In the genomic region with DNA sequence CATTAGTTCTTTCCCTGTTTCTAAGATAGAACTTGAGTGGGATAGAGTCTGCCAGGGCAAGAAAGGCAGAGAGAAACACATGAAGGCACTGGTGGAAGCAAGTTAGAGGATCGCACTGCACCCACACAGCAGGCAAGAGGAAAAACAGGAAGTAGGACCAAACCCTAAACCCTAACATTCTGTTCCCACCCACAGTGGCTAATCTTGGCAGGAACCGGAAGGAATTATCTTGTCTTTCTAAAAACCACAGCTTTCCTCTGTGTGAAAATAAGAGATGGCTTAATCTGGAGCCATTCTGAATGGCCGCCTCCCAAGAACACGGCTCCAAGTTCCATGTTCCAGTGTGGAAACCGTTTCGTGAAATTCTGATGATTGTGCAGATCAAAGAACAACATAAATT, we compare ENCODE assay signal across 25 mouse cellular contexts.
DNase-seq lines count a peak whose midpoint lies in the region; ATAC-seq and TF ChIP-seq lines count a peak whose summit lies in the region.
"Had no signal": no experiment of that assay in that cellular context is flagged by ENCODE, and none has a peak within 500 bp of the region (broad histone marks: within the 10 kb centered on the region; RNA-seq: fewer than 3 reads in every experiment).

No protein-coding gene starts in this region.

- no peaks in the 10 kb centered on the region for H3K79me2 ChIP-seq in MEL (ENCODE audit: control insufficient read depth, insufficient read depth, low read length, poor library complexity)

- H3K9ac ChIP-seq in MEL (ENCODE audit: control insufficient read depth, low read depth, low read length, poor library complexity, severe bottlenecking) = no peak overlapping the region
- no peak overlapping the region for H3K9ac ChIP-seq in forebrain, postnatal 0 days
- H3K9ac ChIP-seq: embryonic facial prominence, embryonic 12.5 days; forebrain, embryonic 13.5 days; forebrain, embryonic 15.5 days had no signal

- peak; percentile 78 for ATAC-seq in frontal cortex, adult (ENCODE audit: low TSS enrichment)
- peak; percentile 22; the same call in 1 of the 2 replicates for ATAC-seq in granulocyte monocyte progenitor cell, adult 5-6 weeks (replicated peaks; ENCODE audit: poor library complexity, severe bottlenecking)
- no peak for ATAC-seq in forebrain, postnatal 0 days
- ATAC-seq: CD4-positive, CD25-positive, alpha-beta regulatory T cell, adult 4 months; forebrain, embryonic 13.5 days; forebrain, embryonic 15.5 days; Patski had no signal

- H3K27ac ChIP-seq in MEL (ENCODE audit: control insufficient read depth, low read depth, low read length) = no peak overlapping the region
- no peak overlapping the region for H3K27ac ChIP-seq in left cerebral cortex, adult 2 months
- no peak overlapping the region for H3K27ac ChIP-seq in forebrain, postnatal 0 days (ENCODE audit: low read depth, low read length)
- H3K27ac ChIP-seq: embryonic facial prominence, embryonic 10.5 days; embryonic facial prominence, embryonic 12.5 days; forebrain, embryonic 13.5 days; forebrain, embryonic 15.5 days had no signal

- 93% methylated on average over 6 of the region's 6 CpGs for WGBS in forebrain, postnatal 0 days

- intact Hi-C loops in left cerebral cortex, adult 2 months (cut with DNase I) = no loop called here

- peak; percentile 48 to 55; a peak in 3 of 4 replicates for TF ChIP-seq EP300 in MEL (IDR thresholded peaks at IDR 0.05; ENCODE audit: low read depth in 1 of 2, low read length in 2 of 2)

- no peak for TF ChIP-seq CTCF in MEL (IDR thresholded peaks at IDR 0.05 in 2 of 3, conservative IDR thresholded peaks at IDR 0.05 in 1 of 3; ENCODE audit: control insufficient read depth in 1 of 3, insufficient read depth in 1 of 3, low read depth in 2 of 3, low read length in 3 of 3, poor library complexity in 1 of 3, severe bottlenecking in 1 of 3)
- no peak for TF ChIP-seq CTCF in left cerebral cortex, adult 2 months (IDR thresholded peaks at IDR 0.05)
- no peak for TF ChIP-seq CTCF in forebrain, postnatal 0 days (IDR thresholded peaks at IDR 0.05; ENCODE audit: low read depth)

- TF ChIP-seq POLR2A in MEL (IDR thresholded peaks at IDR 0.05; ENCODE audit: control insufficient read depth in 1 of 2, insufficient read depth in 1 of 2, low read depth in 1 of 2, low read length in 2 of 2, poor library complexity in 1 of 2) = no peak

- H3K4me3 ChIP-seq in MEL (ENCODE audit: control insufficient read depth in 1 of 2, insufficient read depth in 1 of 2, low read depth in 2 of 2, low read length in 2 of 2) = no peak overlapping the region
- H3K4me3 ChIP-seq in left cerebral cortex, adult 2 months = no peak overlapping the region
- no peak overlapping the region for H3K4me3 ChIP-seq in forebrain, postnatal 0 days (ENCODE audit: low read depth, low read length)
- H3K4me3 ChIP-seq: embryonic facial prominence, embryonic 10.5 days; embryonic facial prominence, embryonic 12.5 days; forebrain, embryonic 13.5 days; forebrain, embryonic 15.5 days had no signal

- H3K36me3 ChIP-seq in MEL (ENCODE audit: control insufficient read depth in 1 of 2, insufficient read depth in 2 of 2, low read length in 2 of 2) = peaks cover 0 to 3% of the 10 kb centered on the region in 2 experiments; a peak in 2 of 4 replicates
- no peaks in the 10 kb centered on the region for H3K36me3 ChIP-seq in forebrain, postnatal 0 days (ENCODE audit: insufficient read depth)
- H3K36me3 ChIP-seq: embryonic facial prominence, embryonic 10.5 days; embryonic facial prominence, embryonic 12.5 days; forebrain, embryonic 15.5 days; G1E had no signal

- no peak for DNase-seq in frontal cortex, adult 2 months (ENCODE audit: extremely low spot score in 1 of 2, low spot score in 1 of 2)
- DNase-seq in MEL (ENCODE audit: low read depth, low spot score) (peak; percentile 64), R1 (ENCODE audit: low read depth, low spot score) (peak; percentile 13)
- DNase-seq in left cerebral cortex, adult 2 months (ENCODE audit: extremely low spot score in 1 of 2, low spot score in 2 of 2) = no peak
- no peak for DNase-seq in forebrain, postnatal 0 days
- no peak for DNase-seq in heart, adult 18-20 months
- DNase-seq: adrenal gland, adult 2 months; adrenal gland, postnatal 10 days; adrenal gland, postnatal 25 days; B cell, adult 2 months; cerebellum, adult 11-12 months; cerebellum, adult 2 months; cerebellum, adult 9-10 months; cerebellum, postnatal 10 days; cerebellum, postnatal 25 days had no signal

- no peaks in the 10 kb centered on the region for H3K4me1 ChIP-seq in MEL (ENCODE audit: control insufficient read depth in 1 of 2, insufficient read depth in 2 of 2, low read length in 2 of 2)
- peaks cover 5% of the 10 kb centered on the region; the same call in 1 of the 2 replicates for H3K4me1 ChIP-seq in forebrain, postnatal 0 days (ENCODE audit: insufficient read depth)
- H3K4me1 ChIP-seq: embryonic facial prominence, embryonic 10.5 days; embryonic facial prominence, embryonic 12.5 days; forebrain, embryonic 15.5 days had no signal

- H3K4me2 ChIP-seq in forebrain, postnatal 0 days (ENCODE audit: low read depth) = no peak overlapping the region
- H3K4me2 ChIP-seq: embryonic facial prominence, embryonic 12.5 days; forebrain, embryonic 13.5 days; forebrain, embryonic 15.5 days had no signal

- H3K27me3 ChIP-seq in MEL (ENCODE audit: control insufficient read depth in 1 of 2, insufficient read depth in 2 of 2, low read length in 2 of 2) = no peaks in the 10 kb centered on the region
- no peaks in the 10 kb centered on the region for H3K27me3 ChIP-seq in forebrain, postnatal 0 days (ENCODE audit: insufficient read depth, low read length)
- H3K27me3 ChIP-seq: CH12.LX; embryonic facial prominence, embryonic 12.5 days; forebrain, embryonic 13.5 days; forebrain, embryonic 15.5 days; Patski had no signal

- no peaks in the 10 kb centered on the region for H3K9me3 ChIP-seq in MEL (replicated peaks; ENCODE audit: insufficient read depth, low read length)
- H3K9me3 ChIP-seq in forebrain, postnatal 0 days (ENCODE audit: low read length) = no peaks in the 10 kb centered on the region
- H3K9me3 ChIP-seq: embryonic facial prominence, embryonic 10.5 days; embryonic facial prominence, embryonic 12.5 days; forebrain, embryonic 13.5 days; forebrain, embryonic 15.5 days; G1E had no signal

- no peak for TF ChIP-seq RAD21 in MEL (IDR thresholded peaks at IDR 0.05; ENCODE audit: low read depth, low read length)

TF ChIP-seq in MEL, 35 proteins besides CTCF, POLR2A, EP300 and RAD21:
- TF ChIP-seq RCOR1 (IDR thresholded peaks at IDR 0.05; ENCODE audit: low read depth, low read length) = peak; percentile 47; the same call in 1 of the 2 replicates
- TF ChIP-seq GATA1 (IDR thresholded peaks at IDR 0.05; ENCODE audit: low read depth, low read length) = peak; percentile 65; the same call in 1 of the 2 replicates
- TF ChIP-seq CHD1 (IDR thresholded peaks at IDR 0.05; ENCODE audit: low read depth, low read length) = no peak

Comparison
In these comparisons a context has a peak if more than half of its experiments do, and no peak if none do; other contexts are left out.
1. DNase-seq: peak in MEL (single experiment) and R1 (single experiment); none in frontal cortex, adult 2 months (0 of 2), left cerebral cortex, adult 2 months (0 of 2), forebrain, postnatal 0 days (single experiment) and heart, adult 18-20 months (0 of 2).